Mouse (Mus musculus): Measurements from ENCODE around the gene Kmt5c.

GRCm38 (mm10) chr7:4743354-4743753 lies 3.4 kb downstream of the Kmt5c start:
- TF ChIP-seq CTCF (IDR thresholded peaks at IDR 0.05; ENCODE audit: low read depth, low read length) (no peak), POLR2A (IDR thresholded peaks at IDR 0.05; ENCODE audit: extremely low read depth, insufficient read depth, low read length) (no peak)

Data from liver, adult 2 months (tissue).